Mouse (Mus musculus): ENCODE data around the gene Olfr70. TPM values are rescaled to one million over a fixed set of nuclear protein-coding genes. Genes with fewer than 3 reads are reported as not detected.

Olfr70 gene
- total and polyA plus RNA-seq, 2 experiments from 2014 or later = not detected

- Histone ChIP-seq H3K4me1 (ENCODE audit: insufficient read depth) (no peaks in the 10 kb centered on the region), H3K27ac (ENCODE audit: low read depth, low read length) (no peak within 1 kb of the TSS), H3K36me3 (ENCODE audit: insufficient read depth) (no peaks in the 10 kb centered on the region), H3K9me3 (ENCODE audit: low read length) (no peaks in the 10 kb centered on the region), H3K4me3 (ENCODE audit: low read depth, low read length) (no peak within 1 kb of the TSS), H3K4me2 (ENCODE audit: low read depth) (no peak within 1 kb of the TSS), H3K9ac (no peak within 1 kb of the TSS), H3K27me3 (ENCODE audit: insufficient read depth, low read length) (no peaks in the 10 kb centered on the region)
- DNase-seq (no peak), ATAC-seq (no peak)
- TF ChIP-seq CTCF (IDR thresholded peaks at IDR 0.05; ENCODE audit: low read depth) = no peak
- 44% methylated on average over 3 of the region's 3 CpGs for WGBS
Measured at GRCm38 (mm10) chr4:43726995-43727394, 26.4 kb upstream of the Olfr70 start, which contains the start of gene Hrct1. Gene Hrct1, plus strand, starts transcription at chr4:43727188.

GRCm38 (mm10) chr4:43726228-43726993 is 25.8 kb upstream of the Olfr70 start:
- H3K27ac ChIP-seq (ENCODE audit: low read depth, low read length) = no peak overlapping the region
- H3K4me2 ChIP-seq (ENCODE audit: low read depth) = no peak overlapping the region
- H3K36me3 ChIP-seq (ENCODE audit: insufficient read depth) = no peaks in the 10 kb centered on the region
- H3K9ac ChIP-seq = no peak overlapping the region
- H3K4me3 ChIP-seq (ENCODE audit: low read depth, low read length) = no peak overlapping the region
- no peaks in the 10 kb centered on the region for H3K4me1 ChIP-seq (ENCODE audit: insufficient read depth)
- no peak for TF ChIP-seq CTCF (IDR thresholded peaks at IDR 0.05; ENCODE audit: low read depth)
- ATAC-seq (no peak), DNase-seq (no peak)
- no peaks in the 10 kb centered on the region for H3K9me3 ChIP-seq (ENCODE audit: low read length)
- WGBS = 80% methylated on average over 12 of the region's 12 CpGs
- no peaks in the 10 kb centered on the region for H3K27me3 ChIP-seq (ENCODE audit: insufficient read depth, low read length)

- WGBS = 52% methylated on average over 1 of the region's 1 CpGs
- Histone ChIP-seq H3K36me3 (ENCODE audit: insufficient read depth) (no peaks in the 10 kb centered on the region), H3K9ac (no peak overlapping the region), H3K4me1 (ENCODE audit: insufficient read depth) (no peaks in the 10 kb centered on the region), H3K9me3 (ENCODE audit: low read length) (no peaks in the 10 kb centered on the region), H3K27ac (ENCODE audit: low read depth, low read length) (no peak overlapping the region), H3K4me2 (ENCODE audit: low read depth) (no peak overlapping the region), H3K27me3 (ENCODE audit: insufficient read depth, low read length) (no peaks in the 10 kb centered on the region), H3K4me3 (ENCODE audit: low read depth, low read length) (no peak overlapping the region)
- no peak for DNase-seq
- peak; percentile 67 for TF ChIP-seq CTCF (IDR thresholded peaks at IDR 0.05; ENCODE audit: low read depth)
- ATAC-seq = no peak
Measured at GRCm38 (mm10) chr4:43724764-43725163, 24.2 kb upstream of the Olfr70 start.

GRCm38 (mm10) chr4:43722191-43722590 is 21.6 kb upstream of the Olfr70 start:
- H3K27me3 ChIP-seq (ENCODE audit: insufficient read depth, low read length) = no peaks in the 10 kb centered on the region
- no peak for TF ChIP-seq CTCF (IDR thresholded peaks at IDR 0.05; ENCODE audit: low read depth)
- H3K9ac ChIP-seq = no peak overlapping the region
- ATAC-seq (no peak), DNase-seq (no peak)
- no peaks in the 10 kb centered on the region for H3K9me3 ChIP-seq (ENCODE audit: low read length)
- no peaks in the 10 kb centered on the region for H3K4me1 ChIP-seq (ENCODE audit: insufficient read depth)
- H3K36me3 ChIP-seq (ENCODE audit: insufficient read depth) = no peaks in the 10 kb centered on the region
- peak overlapping the region; percentile 54; the same call in 1 of the 2 replicates for H3K27ac ChIP-seq (ENCODE audit: low read depth, low read length)
- 73% methylated on average over 4 of the region's 4 CpGs for WGBS
- H3K4me2 ChIP-seq (ENCODE audit: low read depth) = no peak overlapping the region
- no peak overlapping the region for H3K4me3 ChIP-seq (ENCODE audit: low read depth, low read length)

- H3K27ac ChIP-seq (ENCODE audit: low read depth, low read length) = peak overlapping the region; percentile 45; the same call in 1 of the 2 replicates
- H3K4me2 ChIP-seq (ENCODE audit: low read depth) = no peak overlapping the region
- no peak overlapping the region for H3K9ac ChIP-seq
- DNase-seq = peak; percentile 46
- peak; percentile 82 for ATAC-seq
- TF ChIP-seq CTCF (IDR thresholded peaks at IDR 0.05; ENCODE audit: low read depth) = no peak
- 33% methylated on average over 15 of the region's 16 CpGs for WGBS
- H3K4me1 ChIP-seq (ENCODE audit: insufficient read depth) = no peaks in the 10 kb centered on the region
- no peak overlapping the region for H3K4me3 ChIP-seq (ENCODE audit: low read depth, low read length)
- no peaks in the 10 kb centered on the region for H3K36me3 ChIP-seq (ENCODE audit: insufficient read depth)
- no peaks in the 10 kb centered on the region for H3K27me3 ChIP-seq (ENCODE audit: insufficient read depth, low read length)
- no peaks in the 10 kb centered on the region for H3K9me3 ChIP-seq (ENCODE audit: low read length)
Measured at GRCm38 (mm10) chr4:43720491-43721228, 20.1 kb upstream of the Olfr70 start.

GRCm38 (mm10) chr4:43713652-43714219 is 13.1 kb upstream of the Olfr70 start:
- TF ChIP-seq CTCF (IDR thresholded peaks at IDR 0.05; ENCODE audit: low read depth) = no peak

GRCm38 (mm10) chr4:43711821-43712220 is 11.2 kb upstream of the Olfr70 start:
- no peak overlapping the region for H3K9ac ChIP-seq
- no peaks in the 10 kb centered on the region for H3K9me3 ChIP-seq (ENCODE audit: low read length)
- no peak overlapping the region for H3K27ac ChIP-seq (ENCODE audit: low read depth, low read length)
- ATAC-seq (no peak), DNase-seq (peak; percentile 64)
- no peaks in the 10 kb centered on the region for H3K36me3 ChIP-seq (ENCODE audit: insufficient read depth)
- H3K4me1 ChIP-seq (ENCODE audit: insufficient read depth) = no peaks in the 10 kb centered on the region
- no peak overlapping the region for H3K4me2 ChIP-seq (ENCODE audit: low read depth)
- 1% methylated on average over 2 of the region's 2 CpGs for WGBS
- H3K27me3 ChIP-seq (ENCODE audit: insufficient read depth, low read length) = no peaks in the 10 kb centered on the region
- H3K4me3 ChIP-seq (ENCODE audit: low read depth, low read length) = no peak overlapping the region
- peak; percentile 81 for TF ChIP-seq CTCF (IDR thresholded peaks at IDR 0.05; ENCODE audit: low read depth)

More at GRCm38 (mm10) chr4:43713652-43714219, 13.1 kb upstream of the Olfr70 start:
- Histone ChIP-seq H3K4me2 (ENCODE audit: low read depth) (no peak overlapping the region), H3K27ac (ENCODE audit: low read depth, low read length) (no peak overlapping the region), H3K9me3 (ENCODE audit: low read length) (no peaks in the 10 kb centered on the region), H3K27me3 (ENCODE audit: insufficient read depth, low read length) (no peaks in the 10 kb centered on the region), H3K4me3 (ENCODE audit: low read depth, low read length) (no peak overlapping the region), H3K36me3 (ENCODE audit: insufficient read depth) (no peaks in the 10 kb centered on the region), H3K4me1 (ENCODE audit: insufficient read depth) (no peaks in the 10 kb centered on the region), H3K9ac (no peak overlapping the region)
- no peak for ATAC-seq
- no peak for DNase-seq
- 30% methylated on average over 7 of the region's 7 CpGs for WGBS

Data from forebrain, postnatal 0 days (tissue).